Mouse (Mus musculus) naive thymus-derived CD4-positive, alpha-beta T cell, adult 2 months (primary cell): ENCODE results near the gene Cartpt.
"Not testable (repeated sequence)": the region's sequence is repeated elsewhere in the genome, so short reads cannot be mapped to it uniquely, and the experiment has no call there.

ENCODE experiments used
- DNase-seq: peaks from one replicate; pipeline ENCODE4 v3.0.0-alpha.2; 2011; ENCODE audit warnings: low read depth

Cartpt gene

DNA sequence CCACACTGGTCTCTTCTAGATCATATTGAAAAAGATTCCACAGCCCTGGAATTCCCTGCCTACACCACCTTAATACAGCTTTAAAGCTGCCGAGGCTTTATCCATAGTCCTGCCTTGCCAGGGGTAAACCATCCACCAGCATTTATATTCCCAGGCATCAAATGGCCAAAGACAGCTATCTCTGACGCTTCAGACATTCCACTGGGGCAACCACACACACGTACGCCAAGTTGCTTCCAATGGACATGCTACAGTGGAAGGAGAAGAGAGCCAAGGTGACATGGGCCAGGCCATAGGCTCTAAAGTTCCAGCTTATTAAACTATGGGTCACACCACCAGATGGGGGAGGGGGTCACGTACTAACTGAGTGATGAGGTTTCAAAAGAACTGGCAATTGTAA, 45.7 kb downstream of the Cartpt start:
- DNase-seq = no peak

DNA sequence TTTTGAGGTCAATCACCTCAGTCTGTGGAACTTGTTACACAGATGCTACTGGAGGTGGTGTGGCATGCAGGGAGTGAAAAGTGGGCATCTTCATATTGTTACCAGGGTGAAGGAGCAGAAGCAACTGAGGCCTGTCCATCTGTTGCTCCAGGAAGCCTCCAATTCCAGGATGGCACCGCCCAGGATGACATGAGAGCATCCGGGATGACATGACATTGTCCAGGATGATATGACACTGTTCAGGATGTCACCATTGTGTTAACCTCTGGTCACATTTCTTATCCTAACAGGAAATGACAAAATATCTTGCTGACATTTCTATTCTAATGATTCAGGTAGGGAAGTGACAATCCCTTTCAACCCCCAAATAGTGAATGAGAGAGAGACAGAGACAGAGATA, 47.8 kb downstream of the Cartpt start:
- DNase-seq = no peak

DNA sequence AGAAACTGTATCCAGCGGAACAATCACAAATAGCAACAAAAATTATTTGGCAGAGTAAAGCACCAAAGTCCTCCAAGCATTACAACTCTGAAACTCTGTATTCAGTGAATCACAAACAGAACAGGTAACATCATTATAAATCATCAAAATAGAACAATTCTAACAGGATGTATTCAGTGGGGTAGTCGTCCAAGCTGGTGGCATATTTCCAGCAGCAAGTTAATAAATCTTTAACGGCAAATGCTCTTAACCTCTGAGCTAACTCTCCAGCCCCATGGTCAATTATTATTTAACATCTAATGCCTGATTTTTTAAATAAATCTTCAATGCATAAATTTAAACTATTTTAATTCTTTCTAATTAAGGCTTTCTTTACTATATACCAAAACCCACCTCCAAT, 48.5 kb downstream of the Cartpt start:
- not testable (repeated sequence) for DNase-seq

DNA sequence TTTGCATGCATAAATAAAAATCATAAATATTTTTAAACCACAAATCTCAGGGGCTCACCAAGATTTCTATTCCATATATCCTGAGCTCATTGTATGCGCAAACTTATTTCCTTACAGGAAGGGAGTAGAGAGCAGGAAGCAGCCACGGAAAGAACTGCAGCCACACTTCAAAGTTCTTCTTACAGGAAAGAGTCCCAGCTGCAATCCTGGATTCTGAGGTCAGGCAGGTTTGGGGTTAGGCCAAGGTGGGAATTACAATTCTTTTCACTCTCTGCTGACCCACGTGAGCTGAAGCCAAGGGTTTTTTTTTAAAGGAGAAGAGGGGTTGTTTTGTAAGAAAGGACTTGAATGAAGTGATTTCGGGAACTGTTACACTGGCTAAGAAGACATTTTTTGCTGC, 49.9 kb downstream of the Cartpt start:
- no peak for DNase-seq

DNA sequence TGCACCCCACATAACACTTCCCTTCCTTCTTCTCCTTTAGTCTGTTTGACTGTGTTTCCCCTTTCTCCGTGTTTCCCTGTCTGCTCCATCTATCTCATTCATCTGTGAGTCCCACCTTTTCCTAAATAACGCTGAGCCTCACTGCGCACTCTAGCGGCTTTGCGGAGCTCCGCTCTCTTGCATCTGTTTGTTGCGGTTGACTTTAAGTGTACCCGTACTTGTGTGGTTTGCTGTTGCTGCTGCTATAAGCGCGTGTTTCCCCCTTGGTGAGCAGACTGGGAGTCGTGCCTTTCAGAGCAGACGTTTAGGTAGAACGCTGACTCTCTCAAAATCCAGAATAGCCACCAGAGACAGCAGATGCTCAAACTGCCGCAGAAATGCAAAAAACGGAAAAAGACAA, 51.3 kb downstream of the Cartpt start:
- DNase-seq = no peak
